Mouse (Mus musculus) c-Kit-positive CD71-negative TER-119-negative erythroid progenitor cells, embryonic 14.5 days (primary cell): Measurements from ENCODE around the gene Hsp90ab1.

Source experiments
- DNase-seq: peaks from one replicate; pipeline ENCODE4 v3.0.0-alpha.2; 2013; ENCODE audit warnings: low read depth

The Hsp90ab1 gene

GRCm38 (mm10) chr17:45580958-45581477 is 7.9 kb upstream of the Hsp90ab1 start:
- no peak for DNase-seq

GRCm38 (mm10) chr17:45579554-45579953 is 6.5 kb upstream of the Hsp90ab1 start:
- no peak for DNase-seq

GRCm38 (mm10) chr17:45578843-45579242 is 5.8 kb upstream of the Hsp90ab1 start:
- DNase-seq = no peak

GRCm38 (mm10) chr17:45578242-45578641 is 5.2 kb upstream of the Hsp90ab1 start:
- no peak for DNase-seq

GRCm38 (mm10) chr17:45575123-45575897 is 2.2 kb upstream of the Hsp90ab1 start:
- no peak for DNase-seq

GRCm38 (mm10) chr17:45574129-45574761 is 1.2 kb upstream of the Hsp90ab1 start:
- no peak for DNase-seq

- DNase-seq = peak; percentile 88
Measured at GRCm38 (mm10) chr17:45573780-45574123, 681 bp upstream of the Hsp90ab1 start.

GRCm38 (mm10) chr17:45572103-45573086 is 676 bp downstream of the Hsp90ab1 start:
- no peak for DNase-seq

- no peak for DNase-seq
Measured at GRCm38 (mm10) chr17:45569999-45570398, 3.1 kb downstream of the Hsp90ab1 start.

GRCm38 (mm10) chr17:45568990-45569389 is 4.1 kb downstream of the Hsp90ab1 start:
- no peak for DNase-seq

GRCm38 (mm10) chr17:45567162-45567601 is 5.9 kb downstream of the Hsp90ab1 start:
- no peak for DNase-seq

- DNase-seq = no peak
Measured at GRCm38 (mm10) chr17:45566360-45567161, 6.5 kb downstream of the Hsp90ab1 start.

GRCm38 (mm10) chr17:45566031-45566359 is 7.1 kb downstream of the Hsp90ab1 start:
- DNase-seq = no peak

GRCm38 (mm10) chr17:45565103-45565502 is 8.0 kb downstream of the Hsp90ab1 start:
- no peak for DNase-seq

GRCm38 (mm10) chr17:45564531-45565084 is 8.5 kb downstream of the Hsp90ab1 start:
- no peak for DNase-seq

GRCm38 (mm10) chr17:45563655-45564530 is 9.2 kb downstream of the Hsp90ab1 start, which contains the start of gene Slc35b2:
TSS of gene Slc35b2 (plus strand) at chr17:45563874.
- peak; percentile 74 for DNase-seq

- DNase-seq = no peak
Measured at GRCm38 (mm10) chr17:45563216-45563615, 9.9 kb downstream of the Hsp90ab1 start.

- DNase-seq = no peak
Measured at GRCm38 (mm10) chr17:45559732-45560525, 13.1 kb downstream of the Hsp90ab1 start.
